Mouse (Mus musculus) erythroblast, adult 5-6 weeks (primary cell): Measurements from ENCODE around the gene Cntn4. TPM values are rescaled to one million over a fixed set of nuclear protein-coding genes. Genes with fewer than 3 reads are reported as not detected.

Source experiments
- ATAC-seq: replicated peaks from 2 replicates; pipeline ENCODE4 v1.8.0; 2016; ENCODE audit warnings: moderate number of reproducible peaks, mild to moderate bottlenecking, moderate TSS enrichment, inconsistent platforms; ENCODE audit not compliant: poor library complexity, low FRiP score, severe bottlenecking
- total RNA-seq, 2 experiments: library from RNA; stranded (forward) in 1 of 2; stranded (reverse) in 1 of 2; fragments of 150-400 nt in 1 of 2; fragments of 200-764, 138-1000 nt in 1 of 2; gene quantifications; 2 replicates each; pipeline versions ENCODE4 v1.2.3 to v1.2.4; 2015 to 2017; ENCODE audit warnings: low replicate concordance in 2 of 2

Cntn4 gene
- total RNA-seq, 2 experiments from 2014 or later = not detected

GRCm38 (mm10) chr6:106566929-106567621 lies 889.6 kb downstream of the Cntn4 start:
- ATAC-seq = no peak

GRCm38 (mm10) chr6:106580124-106580523 lies 902.7 kb downstream of the Cntn4 start:
- ATAC-seq = no peak

GRCm38 (mm10) chr6:106593756-106594155 lies 916.3 kb downstream of the Cntn4 start:
- no peak for ATAC-seq

- no peak for ATAC-seq
Measured at GRCm38 (mm10) chr6:106617081-106617480, 939.6 kb downstream of the Cntn4 start.

GRCm38 (mm10) chr6:106621188-106621749 lies 943.8 kb downstream of the Cntn4 start:
- no peak for ATAC-seq

- ATAC-seq = no peak
Measured at GRCm38 (mm10) chr6:106643026-106643425, 965.6 kb downstream of the Cntn4 start.

GRCm38 (mm10) chr6:106645496-106646211 lies 968.2 kb downstream of the Cntn4 start:
- ATAC-seq = no peak

GRCm38 (mm10) chr6:106646945-106647344 lies 969.5 kb downstream of the Cntn4 start:
- ATAC-seq = no peak

GRCm38 (mm10) chr6:106663780-106664651 lies 986.6 kb downstream of the Cntn4 start:
- peak; percentile 77 for ATAC-seq

- no peak for ATAC-seq
Measured at GRCm38 (mm10) chr6:106675581-106675980, 998.1 kb downstream of the Cntn4 start.

GRCm38 (mm10) chr6:106701931-106702330 lies 1024.5 kb downstream of the Cntn4 start:
- ATAC-seq = no peak

GRCm38 (mm10) chr6:106705506-106706035 lies 1028.1 kb downstream of the Cntn4 start:
- ATAC-seq = no peak

GRCm38 (mm10) chr6:106725642-106726041 lies 1048.2 kb downstream of the Cntn4 start:
- no peak for ATAC-seq

GRCm38 (mm10) chr6:106726078-106726477 lies 1048.6 kb downstream of the Cntn4 start:
- ATAC-seq = no peak

GRCm38 (mm10) chr6:106727703-106728102 lies 1050.2 kb downstream of the Cntn4 start:
- no peak for ATAC-seq

- ATAC-seq = no peak
Measured at GRCm38 (mm10) chr6:106729682-106730314, 1052.3 kb downstream of the Cntn4 start.

- ATAC-seq = no peak
Measured at GRCm38 (mm10) chr6:106732563-106732962, 1055.1 kb downstream of the Cntn4 start.

GRCm38 (mm10) chr6:106738229-106738628 lies 1060.8 kb downstream of the Cntn4 start:
- no peak for ATAC-seq

- no peak for ATAC-seq
Measured at GRCm38 (mm10) chr6:106740244-106740825, 1062.9 kb downstream of the Cntn4 start.
